Mouse (Mus musculus) embryonic facial prominence, embryonic 13.5 days (tissue): Measurements from ENCODE around the gene Zfp799. TPM values are rescaled to one million over a fixed set of nuclear protein-coding genes. Genes with fewer than 3 reads are reported as not detected.
"Not testable (repeated sequence)": the region's sequence is repeated elsewhere in the genome, so short reads cannot be mapped to it uniquely, and the experiment has no call there.

Experiments used
- ATAC-seq: fragments of 200-750 bp; cut with Nextera tagmentation; 2 replicates; pipeline ENCODE4 v1.8.0; 2017; ENCODE audit warnings: low read depth; ENCODE audit not compliant: insufficient number of reproducible peaks, insufficient read depth, low FRiP score, low TSS enrichment
- H3K27ac ChIP-seq: fragments of 300-500 bp; sonication (generic); 2 replicates; pipeline ENCODE4 v1.5.1; 2015; ENCODE audit warnings: moderate library complexity, mild to moderate bottlenecking, inconsistent platforms
- H3K27me3 ChIP-seq: fragments of 300-500 bp; sonication (generic); 2 replicates; pipeline ENCODE4 v1.6.1; 2015; ENCODE audit warnings: mild to moderate bottlenecking, inconsistent platforms
- H3K36me3 ChIP-seq: fragments of 300-500 bp; sonication (generic); 2 replicates; pipeline ENCODE4 v1.6.1; 2015; ENCODE audit warnings: mild to moderate bottlenecking, inconsistent platforms
- H3K4me1 ChIP-seq: fragments of 300-500 bp; sonication (generic); 2 replicates; pipeline ENCODE4 v1.6.1; 2015; ENCODE audit warnings: inconsistent platforms
- H3K4me2 ChIP-seq: fragments of 300-500 bp; sonication (generic); 2 replicates; pipeline ENCODE4 v1.6.1; 2015; ENCODE audit warnings: moderate library complexity, mild to moderate bottlenecking, inconsistent platforms
- H3K4me3 ChIP-seq: fragments of 300-500 bp; sonication (generic); 2 replicates; pipeline ENCODE4 v1.5.1; 2015; ENCODE audit warnings: mild to moderate bottlenecking, inconsistent platforms
- H3K9ac ChIP-seq: fragments of 300-500 bp; sonication (generic); 2 replicates; pipeline ENCODE4 v1.6.1; 2015; ENCODE audit warnings: mild to moderate bottlenecking, inconsistent platforms
- H3K9me3 ChIP-seq: fragments of 300-500 bp; sonication (generic); 2 replicates; pipeline ENCODE4 v1.6.1; 2016; ENCODE audit warnings: inconsistent platforms
- WGBS: fragments of 180-500 bp; shearing (Covaris S2); methylation state at CpG from one replicate; pipeline ENCODE4 v1.1.7; 2015; ENCODE audit warnings: mixed read lengths; 5-methylcytosine and 5-hydroxymethylcytosine counted together
- polyA plus RNA-seq: library from polyadenylated mRNA; unstranded; fragments of >200 nt; fragmentation: Nextera tagmentation; extraction: Ambion mirVana; gene quantifications from 2 replicates; pipeline ENCODE4 v1.2.1, GENCODE M21; 2015

Gene Zfp799
- 20.2 TPM in 2 replicates for polyA plus RNA-seq

DNA sequence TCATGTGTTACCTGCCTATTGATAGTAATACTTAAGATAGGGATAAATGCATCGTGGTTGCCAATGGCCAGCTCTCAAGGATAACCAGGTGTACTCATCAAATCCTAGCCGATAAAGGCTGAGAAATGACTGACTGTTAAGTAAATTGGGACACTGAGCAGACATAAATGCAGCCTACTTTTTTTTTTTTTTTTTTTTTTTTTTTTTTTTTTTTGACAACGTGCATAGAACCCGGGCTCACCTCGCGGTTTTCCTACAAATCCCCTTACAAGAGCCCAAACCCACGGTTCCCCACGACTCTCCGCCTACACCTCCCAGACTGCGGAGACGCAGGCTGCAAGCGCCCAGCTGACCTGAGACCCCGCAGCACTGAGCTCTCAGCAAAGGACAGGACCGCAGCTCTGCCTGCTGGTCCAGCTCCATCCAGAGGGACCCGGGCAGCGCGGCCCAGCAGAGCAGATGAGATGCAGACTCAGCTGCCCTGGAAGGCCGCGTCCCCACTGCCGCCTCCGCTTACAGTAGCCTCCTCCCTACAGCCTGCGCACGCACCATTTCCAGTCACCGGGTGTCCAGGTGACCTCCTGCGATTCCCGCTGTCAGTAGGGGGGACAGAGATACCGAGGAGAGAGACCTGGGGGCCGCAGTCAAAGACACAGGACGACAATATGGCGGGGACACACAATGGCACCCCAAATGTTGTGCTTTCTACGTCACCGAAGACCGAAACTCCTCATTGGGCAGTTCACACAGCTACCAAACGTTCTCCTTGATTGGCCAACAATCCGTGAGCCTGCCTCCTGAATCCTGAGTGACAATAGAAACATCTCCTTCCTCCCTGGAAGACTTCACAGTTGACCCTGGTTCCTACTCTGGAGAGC is at the start of gene Zfp799:
Gene Zfp799, minus strand, starts transcription at position 722 of the 878 bp plus-strand sequence.
- ATAC-seq, result peak; percentile 94
- H3K36me3 ChIP-seq, result peaks cover 24% of the 10 kb centered on the region
- peak within 1 kb of the TSS; percentile 87 for H3K4me2 ChIP-seq
- peak within 1 kb of the TSS; percentile 69 for H3K27ac ChIP-seq
- 1% methylated on average over 35 of the region's 35 CpGs for WGBS
- no peaks in the 10 kb centered on the region for H3K9me3 ChIP-seq
- H3K9ac ChIP-seq, result peak within 1 kb of the TSS; percentile 96
- peak within 1 kb of the TSS; percentile 83 for H3K4me3 ChIP-seq
- H3K4me1 ChIP-seq, result peaks cover 8% of the 10 kb centered on the region
- no peaks in the 10 kb centered on the region for H3K27me3 ChIP-seq

GRCm38 (mm10) chr17:32878773-32879172 is 48.7 kb upstream of the Zfp799 start:
- Histone ChIP-seq H3K4me3 (no peak overlapping the region), H3K36me3 (peaks cover 51% of the 10 kb centered on the region), H3K9me3 (0 out of 2 replicates have a peak, but pooled peaks cover 4% of the 10 kb centered on the region), H3K9ac (no peak overlapping the region), H3K27me3 (no peaks in the 10 kb centered on the region), H3K27ac (no peak overlapping the region), H3K4me2 (no peak overlapping the region), H3K4me1 (no peaks in the 10 kb centered on the region)
- WGBS, result 97% methylated on average over 11 of the region's 11 CpGs
- ATAC-seq, result no peak

- H3K4me3 ChIP-seq, result no peak overlapping the region
- no peaks in the 10 kb centered on the region for H3K27me3 ChIP-seq
- 9% methylated on average over 22 of the region's 22 CpGs for whole genome bisulfite sequencing
- H3K9ac ChIP-seq, result peak overlapping the region; percentile 36; the same call in 1 of the 2 replicates
- H3K4me1 ChIP-seq, result no peaks in the 10 kb centered on the region
- H3K27ac ChIP-seq, result no peak overlapping the region
- ATAC-seq, result no peak
- peak overlapping the region; percentile 26 for H3K4me2 ChIP-seq
- 0 out of 2 replicates have a peak, but pooled peaks cover 4% of the 10 kb centered on the region for H3K9me3 ChIP-seq
- peaks cover 39% of the 10 kb centered on the region for H3K36me3 ChIP-seq
These were observed 47.6 kb upstream of the Zfp799 start for GRCm38 (mm10) chr17:32877471-32878171.

DNA sequence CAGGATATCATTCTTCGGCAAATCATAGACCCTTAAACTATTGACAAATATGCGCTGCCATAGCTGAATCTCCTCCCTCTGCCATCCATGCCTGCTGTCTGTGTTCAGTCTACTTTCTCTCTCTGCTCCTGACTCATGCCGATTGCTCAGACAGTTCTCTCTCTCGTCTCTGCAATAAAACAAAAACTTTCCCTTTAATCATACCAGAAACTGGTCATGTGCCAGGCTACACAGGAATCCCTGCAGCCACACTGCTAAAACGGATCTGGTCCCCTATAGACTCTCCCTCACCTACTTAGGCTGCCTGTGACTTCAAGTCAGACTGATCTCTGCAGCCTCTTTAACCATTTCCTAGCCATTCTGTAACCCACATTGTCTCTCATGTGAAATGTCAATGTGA is 42.6 kb upstream of the Zfp799 start:
- ATAC-seq, result no peak
- Histone ChIP-seq H3K36me3 (no peaks in the 10 kb centered on the region), H3K9ac (no peak overlapping the region), H3K9me3 (no peaks in the 10 kb centered on the region), H3K4me2 (no peak overlapping the region), H3K4me1 (no peaks in the 10 kb centered on the region), H3K27ac (no peak overlapping the region), H3K4me3 (no peak overlapping the region), H3K27me3 (no peaks in the 10 kb centered on the region)
- WGBS, result 58% methylated on average over 5 of the region's 5 CpGs

DNA sequence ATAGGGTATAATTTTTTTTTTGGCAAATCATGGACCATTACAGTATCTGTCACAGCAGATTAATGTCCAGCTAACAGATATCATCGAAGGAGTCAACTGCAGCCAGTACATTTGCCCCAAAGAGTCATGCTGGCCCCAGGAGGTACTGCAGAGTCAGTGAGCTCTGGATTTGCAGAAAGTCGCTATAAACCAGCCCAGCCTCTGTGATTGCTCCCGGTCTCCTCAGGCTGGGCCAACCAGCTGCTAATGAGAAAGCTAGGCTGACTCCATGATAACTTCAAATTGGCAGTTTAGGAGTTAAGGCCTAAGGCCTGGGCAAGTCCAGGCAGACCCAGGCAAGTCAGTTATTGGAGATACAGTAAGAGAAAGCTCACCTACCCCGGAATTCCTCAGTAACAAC is 42.0 kb upstream of the Zfp799 start:
- H3K36me3 ChIP-seq, result no peaks in the 10 kb centered on the region
- H3K4me1 ChIP-seq, result no peaks in the 10 kb centered on the region
- no peaks in the 10 kb centered on the region for H3K9me3 ChIP-seq
- no peak overlapping the region for H3K9ac ChIP-seq
- H3K4me3 ChIP-seq, result no peak overlapping the region
- 66% methylated on average over 4 of the region's 4 CpGs for WGBS
- no peak for ATAC-seq
- H3K27ac ChIP-seq, result no peak overlapping the region
- no peak overlapping the region for H3K4me2 ChIP-seq
- no peaks in the 10 kb centered on the region for H3K27me3 ChIP-seq

GRCm38 (mm10) chr17:32871483-32871882 is 41.4 kb upstream of the Zfp799 start:
- Histone ChIP-seq H3K9ac (no peak overlapping the region), H3K27me3 (no peaks in the 10 kb centered on the region), H3K27ac (no peak overlapping the region), H3K9me3 (no peaks in the 10 kb centered on the region), H3K4me2 (no peak overlapping the region), H3K36me3 (no peaks in the 10 kb centered on the region), H3K4me1 (no peaks in the 10 kb centered on the region), H3K4me3 (no peak overlapping the region)
- WGBS, result 82% methylated on average over 1 of the region's 1 CpGs
- ATAC-seq, result no peak

DNA sequence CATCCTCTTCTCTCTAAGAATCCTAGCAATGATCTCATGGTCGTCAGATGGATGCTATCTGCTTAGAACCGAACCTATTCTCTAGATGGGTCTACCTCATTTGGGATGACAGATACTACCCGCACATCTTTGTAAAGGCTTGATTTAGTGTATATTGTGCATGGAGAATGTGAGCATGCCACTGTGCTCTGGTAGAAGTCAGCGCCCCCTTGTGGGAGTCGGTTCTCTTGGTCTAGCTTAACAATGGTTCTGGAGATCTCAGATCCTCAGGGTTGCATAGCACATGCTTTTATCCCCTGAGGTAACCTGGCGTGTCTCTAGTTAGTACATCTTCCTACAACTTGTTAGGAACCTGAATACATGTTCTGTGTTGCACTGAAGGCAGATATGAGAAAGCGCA is 37.2 kb upstream of the Zfp799 start:
- H3K27me3 ChIP-seq, H3K4me3 ChIP-seq, ATAC-seq, H3K9me3 ChIP-seq, H3K9ac ChIP-seq, H3K27ac ChIP-seq, H3K36me3 ChIP-seq, H3K4me2 ChIP-seq, H3K4me1 ChIP-seq: not testable (repeated sequence)
- 52% methylated on average over 5 of the region's 7 CpGs for WGBS

GRCm38 (mm10) chr17:32856713-32857112 is 26.7 kb upstream of the Zfp799 start:
- not testable (repeated sequence) for ATAC-seq
- WGBS, result 63% methylated on average over 4 of the region's 6 CpGs

GRCm38 (mm10) chr17:32851581-32851980 is 21.5 kb upstream of the Zfp799 start:
- 44% methylated on average over 7 of the region's 7 CpGs for WGBS
- Histone ChIP-seq H3K36me3 (no peaks in the 10 kb centered on the region), H3K9me3 (no peaks in the 10 kb centered on the region), H3K4me1 (no peaks in the 10 kb centered on the region), H3K27ac (no peak overlapping the region), H3K4me3 (no peak overlapping the region), H3K27me3 (no peaks in the 10 kb centered on the region), H3K9ac (no peak overlapping the region), H3K4me2 (no peak overlapping the region)
- no peak for ATAC-seq

More at GRCm38 (mm10) chr17:32856713-32857112, 26.7 kb upstream of the Zfp799 start:
- H3K27ac ChIP-seq, H3K27me3 ChIP-seq, H3K4me2 ChIP-seq, H3K9me3 ChIP-seq, H3K36me3 ChIP-seq, H3K4me3 ChIP-seq, H3K4me1 ChIP-seq, H3K9ac ChIP-seq: not testable (repeated sequence)

- Histone ChIP-seq H3K4me3 (no peak overlapping the region), H3K4me1 (peaks cover 3% of the 10 kb centered on the region; the same call in 1 of the 2 replicates), H3K27ac (no peak overlapping the region), H3K36me3 (no peaks in the 10 kb centered on the region), H3K9ac (no peak overlapping the region), H3K27me3 (no peaks in the 10 kb centered on the region), H3K4me2 (no peak overlapping the region), H3K9me3 (no peaks in the 10 kb centered on the region)
- WGBS, result 72% methylated on average over 2 of the region's 2 CpGs
- no peak for ATAC-seq
These were observed 11.3 kb upstream of the Zfp799 start for GRCm38 (mm10) chr17:32841388-32841787.

DNA sequence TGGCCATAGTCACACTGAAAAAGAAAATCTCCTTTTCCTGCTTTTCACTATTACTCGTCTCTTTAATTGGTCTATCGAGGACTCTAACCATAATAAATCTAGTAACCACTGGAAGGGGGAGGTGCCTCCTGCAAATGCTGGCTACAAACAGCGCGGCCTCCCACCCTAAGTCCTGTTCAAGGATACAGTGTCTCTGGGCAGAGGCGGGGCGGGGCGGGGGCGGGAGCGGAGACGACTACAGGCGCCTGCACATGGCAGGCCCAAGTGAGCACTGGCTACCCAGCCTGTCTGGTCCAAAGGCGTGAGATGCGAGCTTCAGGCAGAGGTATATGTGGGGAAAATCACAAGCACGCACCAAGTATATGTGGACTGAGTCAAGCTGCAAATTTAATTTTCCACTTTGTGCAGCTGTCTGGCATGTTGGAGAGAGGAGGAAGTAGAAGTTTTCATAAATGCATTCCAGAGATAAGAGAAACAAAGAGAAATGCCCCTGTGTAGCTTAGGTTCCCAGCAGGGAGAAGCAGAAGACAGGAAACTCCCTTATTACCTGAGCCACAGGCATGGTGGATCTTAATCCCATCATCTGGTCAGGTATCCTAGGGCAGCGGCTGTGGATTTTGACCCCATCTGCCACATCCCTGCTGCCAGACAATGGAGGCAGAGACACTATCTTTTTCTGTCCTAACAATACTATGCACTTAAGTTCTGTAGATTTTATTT is 9.2 kb upstream of the Zfp799 start:
- Histone ChIP-seq H3K27ac (no peak overlapping the region), H3K4me2 (peak overlapping the region; percentile 35), H3K4me3 (no peak overlapping the region), H3K9me3 (no peaks in the 10 kb centered on the region), H3K27me3 (no peaks in the 10 kb centered on the region), H3K9ac (no peak overlapping the region), H3K4me1 (peaks cover 3% of the 10 kb centered on the region; the same call in 1 of the 2 replicates), H3K36me3 (no peaks in the 10 kb centered on the region)
- no peak for ATAC-seq
- 27% methylated on average over 15 of the region's 15 CpGs for WGBS
